Mouse (Mus musculus) E14TG2a.4 (cell line): ENCODE measurements around the gene Mybpc3.

Experiments
- H3K27me3 ChIP-seq: 2 replicates; pipeline ENCODE4 v1.6.1; 2014; ENCODE audit warnings: low read length, control low read depth; ENCODE audit not compliant: insufficient read depth
- H3K36me3 ChIP-seq: 2 replicates; pipeline ENCODE4 v1.6.1; 2014; ENCODE audit warnings: low read length, control low read depth; ENCODE audit not compliant: insufficient read depth
- H3K4me1 ChIP-seq: replicated peaks from 2 replicates; pipeline ENCODE4 v1.6.1; 2014; ENCODE audit warnings: low read depth, low read length, control low read depth
- H3K4me3 ChIP-seq: replicated peaks from 2 replicates; pipeline ENCODE4 v1.5.1; 2014; ENCODE audit warnings: mild to moderate bottlenecking, low read length
- H3K9me3 ChIP-seq: 2 replicates; pipeline ENCODE4 v1.6.1; 2014; ENCODE audit warnings: low read length, control low read depth
- CTCF ChIP-seq: conservative IDR thresholded peaks from 2 replicates; pipeline ENCODE4 v1.5.1; 2014; ENCODE audit warnings: low read length
- NANOG ChIP-seq: IDR thresholded peaks from 2 replicates; pipeline ENCODE4 v1.6.1; 2014; ENCODE audit warnings: borderline replicate concordance, low read length, mixed read lengths
- POU5F1 ChIP-seq: IDR thresholded peaks from 2 replicates; pipeline ENCODE4 v1.6.1; 2014; ENCODE audit warnings: low read length, borderline replicate concordance

Gene Mybpc3

DNA sequence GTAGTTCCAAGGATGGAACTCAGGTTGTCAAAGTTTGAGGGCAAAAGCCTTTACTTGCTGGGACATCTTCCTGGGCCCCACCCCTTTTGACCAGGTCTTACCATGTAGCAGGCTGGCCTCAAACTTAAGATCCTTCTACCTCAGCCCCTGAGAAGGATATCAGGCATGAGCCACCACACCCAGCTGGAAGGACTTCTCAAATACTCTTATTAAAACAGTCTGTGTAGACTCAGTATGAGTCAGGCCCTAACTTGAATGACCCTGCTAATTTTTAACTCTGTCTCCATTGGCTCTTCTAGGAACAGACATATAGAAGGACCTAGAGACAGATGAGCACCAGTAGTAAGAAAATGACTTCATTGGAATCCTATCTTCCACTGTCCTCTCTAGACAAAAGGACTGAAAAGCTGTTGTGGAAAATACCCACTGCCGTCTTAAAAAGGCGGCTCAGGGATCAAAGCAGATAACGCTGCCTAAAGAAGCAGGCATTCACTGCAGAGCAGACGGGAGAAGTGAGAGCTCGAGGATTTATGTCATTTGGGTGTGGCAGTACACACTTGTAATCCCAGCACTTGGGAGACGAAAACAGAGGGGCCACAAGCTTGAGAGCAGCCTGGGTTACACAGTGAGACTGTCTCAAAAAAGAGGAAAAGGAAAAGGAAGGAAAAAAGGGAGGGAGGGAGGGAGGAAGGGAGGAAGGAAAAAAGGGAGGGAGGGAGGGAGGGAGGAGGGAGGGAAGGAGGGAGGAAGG, 39.2 kb downstream of the Mybpc3 start:
- H3K36me3 ChIP-seq = peaks cover 3% of the 10 kb centered on the region; the same call in 1 of the 2 replicates
- no peaks in the 10 kb centered on the region for H3K27me3 ChIP-seq
- H3K4me1 ChIP-seq = peaks cover 12% of the 10 kb centered on the region
- no peak overlapping the region for H3K4me3 ChIP-seq
- H3K9me3 ChIP-seq = no peaks in the 10 kb centered on the region
- TF ChIP-seq POU5F1 (no peak), NANOG (no peak), CTCF (no peak)

DNA sequence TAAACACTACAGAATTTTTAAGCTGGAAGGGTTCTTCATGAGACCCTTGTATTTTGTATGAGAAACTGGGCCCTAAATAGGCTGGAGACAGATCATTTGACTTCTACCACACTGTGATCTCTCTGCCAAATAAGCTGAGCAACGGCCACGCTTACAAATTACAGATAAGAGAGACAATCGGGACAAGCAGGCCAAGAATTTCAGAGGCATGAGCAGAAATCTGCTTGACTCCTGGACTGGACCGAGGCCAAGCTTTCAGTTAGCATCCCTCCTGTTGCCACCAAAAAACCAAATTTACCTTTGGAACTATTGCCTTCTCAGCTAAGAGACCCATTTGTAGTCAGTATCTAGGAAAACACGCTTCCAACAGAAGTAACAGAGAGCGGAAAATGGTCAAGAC, 42.6 kb downstream of the Mybpc3 start:
- no peaks in the 10 kb centered on the region for H3K9me3 ChIP-seq
- H3K27me3 ChIP-seq = no peaks in the 10 kb centered on the region
- H3K4me1 ChIP-seq = peaks cover 12% of the 10 kb centered on the region
- H3K36me3 ChIP-seq = peaks cover 10% of the 10 kb centered on the region; the same call in 1 of the 2 replicates
- no peak overlapping the region for H3K4me3 ChIP-seq
- TF ChIP-seq CTCF (no peak), POU5F1 (no peak), NANOG (no peak)

DNA sequence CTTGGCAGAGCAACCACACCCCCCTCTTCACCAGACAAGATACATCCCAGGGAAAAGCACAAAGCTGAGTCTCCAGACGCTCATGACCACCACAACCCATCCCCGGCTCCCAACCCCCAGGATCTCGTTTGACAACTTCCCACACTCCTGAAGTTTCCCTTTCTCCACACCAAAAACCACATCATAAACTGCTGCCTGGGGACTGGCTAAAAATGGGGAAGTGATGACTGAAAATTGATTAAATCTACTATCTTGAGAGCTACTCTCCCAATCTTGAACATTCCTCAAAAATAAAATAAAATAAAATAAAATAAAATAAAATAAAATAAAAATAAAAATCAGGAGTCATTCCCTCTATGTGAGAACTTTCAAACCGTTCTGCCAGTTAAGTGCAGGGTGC, 45.0 kb downstream of the Mybpc3 start:
- TF ChIP-seq NANOG = no peak
- H3K9me3 ChIP-seq = no peaks in the 10 kb centered on the region
- H3K36me3 ChIP-seq = peaks cover 18% of the 10 kb centered on the region
- peaks cover 12% of the 10 kb centered on the region for H3K4me1 ChIP-seq
- H3K27me3 ChIP-seq = no peaks in the 10 kb centered on the region
- no peak overlapping the region for H3K4me3 ChIP-seq

- no peaks in the 10 kb centered on the region for H3K9me3 ChIP-seq
- peaks cover 18% of the 10 kb centered on the region for H3K36me3 ChIP-seq
- H3K27me3 ChIP-seq = no peaks in the 10 kb centered on the region
- H3K4me3 ChIP-seq = no peak overlapping the region
- H3K4me1 ChIP-seq = peaks cover 12% of the 10 kb centered on the region
- TF ChIP-seq CTCF (no peak), POU5F1 (no peak), NANOG (no peak)
Measured at GRCm38 (mm10) chr2:91163532-91163931, 45.6 kb downstream of the Mybpc3 start.

DNA sequence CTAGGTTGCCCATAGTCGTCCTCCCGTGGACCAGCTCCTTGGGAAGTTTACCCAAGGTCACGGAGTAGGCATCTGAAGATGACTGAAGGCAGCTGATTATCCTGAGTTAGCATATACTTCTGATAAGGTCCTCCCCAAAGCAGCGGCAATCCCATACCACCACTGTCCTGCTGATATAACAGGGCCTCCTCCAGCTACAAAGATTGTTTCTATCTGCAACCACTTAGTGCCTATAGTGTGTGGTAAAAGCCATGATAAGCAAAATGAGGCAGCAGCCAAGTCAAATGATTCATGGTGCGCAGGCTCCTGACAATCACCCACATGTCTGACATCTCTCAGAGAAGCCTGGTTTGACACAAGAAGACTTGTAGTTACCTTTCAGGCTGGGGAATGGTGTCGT, 47.0 kb downstream of the Mybpc3 start:
- H3K4me3 ChIP-seq = no peak overlapping the region
- TF ChIP-seq CTCF (no peak), POU5F1 (no peak), NANOG (no peak)
- H3K36me3 ChIP-seq = peaks cover 18% of the 10 kb centered on the region
- no peaks in the 10 kb centered on the region for H3K27me3 ChIP-seq
- peaks cover 6% of the 10 kb centered on the region for H3K4me1 ChIP-seq
- H3K9me3 ChIP-seq = no peaks in the 10 kb centered on the region

DNA sequence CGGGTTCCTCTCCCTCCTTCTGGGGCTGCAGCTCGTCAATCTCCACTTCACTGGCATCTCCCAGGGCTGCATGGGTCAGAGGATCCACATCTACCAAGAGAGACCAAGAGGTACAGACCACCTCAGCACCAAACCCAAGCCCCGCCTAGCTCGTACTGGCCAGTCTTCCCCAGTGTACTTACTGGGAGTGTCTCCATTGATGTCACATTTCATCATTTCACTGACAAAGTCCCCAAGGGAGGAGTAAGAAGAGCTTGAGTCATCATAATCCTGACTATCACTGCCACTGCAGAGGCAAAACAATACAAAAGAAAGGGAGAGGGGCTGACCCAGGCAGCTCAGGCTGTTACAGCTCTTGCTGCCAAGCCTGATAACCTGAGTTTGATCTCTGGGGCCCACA, 49.7 kb downstream of the Mybpc3 start:
- H3K4me1 ChIP-seq = no peaks in the 10 kb centered on the region
- H3K36me3 ChIP-seq = peaks cover 17% of the 10 kb centered on the region
- TF ChIP-seq NANOG = no peak
- TF ChIP-seq POU5F1 = no peak
- TF ChIP-seq CTCF = no peak
- H3K4me3 ChIP-seq = no peak overlapping the region
- no peaks in the 10 kb centered on the region for H3K27me3 ChIP-seq
- H3K9me3 ChIP-seq = no peaks in the 10 kb centered on the region

DNA sequence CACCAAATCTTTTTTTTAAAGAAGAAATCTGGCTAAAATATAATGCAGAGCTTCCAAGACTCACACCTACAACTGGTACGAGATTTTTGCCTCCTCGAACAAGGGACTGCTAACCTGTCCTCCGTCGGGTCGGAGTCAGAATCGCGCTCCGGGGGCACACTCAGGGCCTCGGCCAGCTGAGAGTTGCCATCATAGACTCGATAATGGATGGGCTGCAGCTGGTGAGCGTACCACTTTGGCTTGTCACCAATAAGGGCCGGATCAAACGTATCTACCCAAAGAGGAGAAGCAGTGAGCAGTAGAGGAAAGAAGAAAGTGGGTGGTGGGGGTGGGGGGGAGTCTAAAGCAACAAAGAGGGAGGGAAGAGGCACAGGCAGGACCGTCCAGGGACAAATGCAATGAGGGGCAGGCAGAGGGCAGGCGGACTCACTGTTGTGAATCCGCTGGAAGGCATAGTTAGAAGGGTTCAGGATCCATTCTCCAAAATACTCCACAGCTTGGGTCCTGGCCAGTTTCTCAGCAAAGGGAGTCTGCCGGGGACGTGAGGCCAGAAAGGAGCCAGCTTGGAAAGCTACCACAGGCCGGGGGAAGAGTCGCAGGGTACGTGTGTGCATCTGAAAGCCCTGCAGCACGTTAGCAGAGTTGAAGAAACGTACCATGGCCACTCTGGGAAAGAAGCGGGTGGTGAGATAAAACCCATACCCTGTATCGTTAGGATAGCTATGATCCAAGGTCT, 51.8 kb downstream of the Mybpc3 start:
- TF ChIP-seq POU5F1 (no peak), CTCF (no peak), NANOG (no peak)
- H3K9me3 ChIP-seq = no peaks in the 10 kb centered on the region

DNA sequence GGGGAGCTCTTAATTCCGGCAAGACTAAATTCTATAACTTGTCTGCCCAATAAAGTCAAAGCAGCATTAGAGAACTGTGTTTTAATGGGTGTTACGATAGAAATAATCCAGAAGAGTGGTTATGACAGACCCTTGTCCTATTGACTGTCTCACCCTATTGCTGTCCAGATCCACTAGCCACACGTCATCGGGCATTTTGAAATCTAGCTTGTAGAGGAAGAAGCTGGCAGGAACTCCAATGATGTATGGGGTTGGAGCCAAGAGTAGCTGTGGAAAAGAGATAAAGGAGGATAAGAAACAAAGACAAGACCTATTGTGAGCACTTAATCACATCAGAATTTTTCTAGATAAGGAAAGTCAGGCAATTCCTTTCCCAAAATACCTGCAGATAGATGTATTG, 57.5 kb downstream of the Mybpc3 start:
- TF ChIP-seq CTCF (no peak), NANOG (no peak), POU5F1 (no peak)

More for the DNA sequence above, 51.8 kb downstream of the Mybpc3 start:
- no peak overlapping the region for H3K4me3 ChIP-seq
- peaks cover 18% of the 10 kb centered on the region for H3K36me3 ChIP-seq
- H3K4me1 ChIP-seq = no peaks in the 10 kb centered on the region
- H3K27me3 ChIP-seq = no peaks in the 10 kb centered on the region

More for the DNA sequence above, 57.5 kb downstream of the Mybpc3 start:
- no peaks in the 10 kb centered on the region for H3K9me3 ChIP-seq
- H3K27me3 ChIP-seq = peaks cover 18% of the 10 kb centered on the region
- no peak overlapping the region for H3K4me3 ChIP-seq
- 0 out of 2 replicates have a peak, but pooled peaks cover 2% of the 10 kb centered on the region for H3K4me1 ChIP-seq
- peaks cover 6% of the 10 kb centered on the region for H3K36me3 ChIP-seq
